Mouse (Mus musculus): Measurements from ENCODE around the gene Stam2.

DNA sequence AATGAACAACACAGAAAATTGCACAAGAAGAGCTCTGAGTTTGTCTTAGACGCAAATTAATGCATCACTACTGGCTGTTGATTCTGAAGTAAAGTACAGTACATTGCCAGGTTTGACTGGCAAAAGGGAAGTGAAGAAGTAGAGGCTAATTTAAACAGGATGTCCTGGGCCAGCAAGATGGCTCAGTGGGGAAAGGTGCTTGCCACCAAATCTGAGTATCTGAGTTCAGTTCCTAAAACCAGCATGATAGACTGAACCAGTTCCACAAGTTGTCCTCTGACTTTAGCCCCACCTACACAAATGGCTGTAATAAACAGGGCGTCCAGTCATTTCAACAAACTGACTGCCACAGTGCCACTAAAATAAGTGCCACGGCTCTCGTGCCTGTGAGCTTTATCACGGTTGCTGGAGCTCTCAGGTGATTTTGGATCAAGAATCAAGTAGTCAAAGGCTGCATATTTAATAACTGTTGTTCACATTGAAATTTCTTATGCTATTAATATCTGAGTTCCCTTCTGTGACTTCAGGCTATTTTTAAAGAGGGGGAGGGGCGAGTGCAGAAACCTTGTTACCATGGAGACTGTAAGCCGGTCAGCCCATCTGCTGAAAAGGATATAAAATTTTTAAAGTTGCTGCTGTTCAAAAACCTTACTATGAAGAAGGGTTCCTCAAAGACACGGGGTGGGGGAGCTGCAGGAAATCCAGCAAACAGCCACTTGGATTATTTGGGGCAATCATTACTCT is 94.7 kb downstream of the Stam2 start:
- no peak for TF ChIP-seq GATA1 (IDR thresholded peaks at IDR 0.05; ENCODE audit: borderline replicate concordance, low read length)
- no peak for TF ChIP-seq FLI1 (IDR thresholded peaks at IDR 0.05; ENCODE audit: low read length)

All from megakaryocyte, embryonic 14.5 days (primary cell).